Mouse (Mus musculus): Measurements from ENCODE around the gene Ipo13. TPM values are rescaled to one million over a fixed set of nuclear protein-coding genes. Genes with fewer than 3 reads are reported as not detected.

The Ipo13 gene
- polyA plus RNA-seq, 1 experiment = 55.5 TPM

GRCm38 (mm10) chr4:117904761-117905160, 10.0 kb downstream of the Ipo13 start:
- Histone ChIP-seq H3K36me3 (ENCODE audit: control insufficient read depth, insufficient read depth, low read length) (no peaks in the 10 kb centered on the region; the same call in none of the 2 replicates), H3K4me1 (ENCODE audit: control insufficient read depth, insufficient read depth, low read length) (no peaks in the 10 kb centered on the region), H3K27ac (ENCODE audit: insufficient read depth, low read depth, low read length) (no peak overlapping the region), H3K27me3 (replicated peaks; ENCODE audit: control insufficient read depth, insufficient read depth, low read length) (no peaks in the 10 kb centered on the region), H3K4me3 (ENCODE audit: insufficient read depth, low read depth, low read length) (no peak overlapping the region)
- TF ChIP-seq POLR2A (IDR thresholded peaks at IDR 0.05; ENCODE audit: low read depth, low read length) = no peak
- TF ChIP-seq CTCF (conservative IDR thresholded peaks at IDR 0.05; ENCODE audit: insufficient read depth, insufficient read length, low read depth, low read length) = no peak
- WGBS = 91% methylated on average over 8 of the region's 8 CpGs
- DNase-seq = no peak

- Histone ChIP-seq H3K4me1 (ENCODE audit: control insufficient read depth, insufficient read depth, low read length) (no peaks in the 10 kb centered on the region), H3K36me3 (ENCODE audit: control insufficient read depth, insufficient read depth, low read length) (no peaks in the 10 kb centered on the region; the same call in none of the 2 replicates), H3K27me3 (replicated peaks; ENCODE audit: control insufficient read depth, insufficient read depth, low read length) (no peaks in the 10 kb centered on the region), H3K27ac (ENCODE audit: insufficient read depth, low read depth, low read length) (no peak overlapping the region), H3K4me3 (ENCODE audit: insufficient read depth, low read depth, low read length) (no peak overlapping the region)
- WGBS = 95% methylated on average over 10 of the region's 10 CpGs
- no peak for DNase-seq
- TF ChIP-seq CTCF (conservative IDR thresholded peaks at IDR 0.05; ENCODE audit: insufficient read depth, insufficient read length, low read depth, low read length) = no peak
- no peak for TF ChIP-seq POLR2A (IDR thresholded peaks at IDR 0.05; ENCODE audit: low read depth, low read length)
Observed at GRCm38 (mm10) chr4:117904094-117904493, 10.7 kb downstream of the Ipo13 start.

- Histone ChIP-seq H3K36me3 (ENCODE audit: control insufficient read depth, insufficient read depth, low read length) (peaks cover 3% of the 10 kb centered on the region), H3K27ac (ENCODE audit: insufficient read depth, low read depth, low read length) (no peak overlapping the region), H3K27me3 (replicated peaks; ENCODE audit: control insufficient read depth, insufficient read depth, low read length) (no peaks in the 10 kb centered on the region), H3K4me1 (ENCODE audit: control insufficient read depth, insufficient read depth, low read length) (no peaks in the 10 kb centered on the region), H3K4me3 (ENCODE audit: insufficient read depth, low read depth, low read length) (no peak overlapping the region)
- WGBS = 87% methylated on average over 3 of the region's 3 CpGs
- TF ChIP-seq POLR2A (IDR thresholded peaks at IDR 0.05; ENCODE audit: low read depth, low read length) (no peak), CTCF (conservative IDR thresholded peaks at IDR 0.05; ENCODE audit: insufficient read depth, insufficient read length, low read depth, low read length) (no peak)
- no peak for DNase-seq
Observed at GRCm38 (mm10) chr4:117898111-117898510, 16.7 kb downstream of the Ipo13 start.

- Histone ChIP-seq H3K27me3 (replicated peaks; ENCODE audit: control insufficient read depth, insufficient read depth, low read length) (no peaks in the 10 kb centered on the region), H3K4me1 (ENCODE audit: control insufficient read depth, insufficient read depth, low read length) (0 out of 2 replicates have a peak, but pooled peaks cover 1% of the 10 kb centered on the region), H3K27ac (ENCODE audit: insufficient read depth, low read depth, low read length) (no peak overlapping the region), H3K4me3 (ENCODE audit: insufficient read depth, low read depth, low read length) (no peak overlapping the region), H3K36me3 (ENCODE audit: control insufficient read depth, insufficient read depth, low read length) (peaks cover 3% of the 10 kb centered on the region; the same call in 1 of the 2 replicates)
- TF ChIP-seq CTCF (conservative IDR thresholded peaks at IDR 0.05; ENCODE audit: insufficient read depth, insufficient read length, low read depth, low read length) = no peak
- no peak for TF ChIP-seq POLR2A (IDR thresholded peaks at IDR 0.05; ENCODE audit: low read depth, low read length)
- 94% methylated on average over 6 of the region's 6 CpGs for WGBS
- DNase-seq = no peak
Observed at GRCm38 (mm10) chr4:117896031-117896430, 18.8 kb downstream of the Ipo13 start.

GRCm38 (mm10) chr4:117895339-117895738, 19.5 kb downstream of the Ipo13 start:
- peaks cover 3% of the 10 kb centered on the region; the same call in 1 of the 2 replicates for H3K36me3 ChIP-seq (ENCODE audit: control insufficient read depth, insufficient read depth, low read length)
- 0 out of 2 replicates have a peak, but pooled peaks cover 2% of the 10 kb centered on the region for H3K4me1 ChIP-seq (ENCODE audit: control insufficient read depth, insufficient read depth, low read length)
- WGBS = 78% methylated on average over 7 of the region's 7 CpGs
- TF ChIP-seq POLR2A (IDR thresholded peaks at IDR 0.05; ENCODE audit: low read depth, low read length) = no peak
- no peak for TF ChIP-seq CTCF (conservative IDR thresholded peaks at IDR 0.05; ENCODE audit: insufficient read depth, insufficient read length, low read depth, low read length)
- H3K4me3 ChIP-seq (ENCODE audit: insufficient read depth, low read depth, low read length) = no peak overlapping the region
- no peak overlapping the region for H3K27ac ChIP-seq (ENCODE audit: insufficient read depth, low read depth, low read length)
- no peak for DNase-seq
- H3K27me3 ChIP-seq (replicated peaks; ENCODE audit: control insufficient read depth, insufficient read depth, low read length) = no peaks in the 10 kb centered on the region

- TF ChIP-seq POLR2A (IDR thresholded peaks at IDR 0.05; ENCODE audit: low read depth, low read length) (no peak), CTCF (conservative IDR thresholded peaks at IDR 0.05; ENCODE audit: insufficient read depth, insufficient read length, low read depth, low read length) (no peak)
Observed at GRCm38 (mm10) chr4:117894601-117895000, 20.2 kb downstream of the Ipo13 start.

GRCm38 (mm10) chr4:117893376-117893775, 21.4 kb downstream of the Ipo13 start:
- DNase-seq = peak; percentile 62
- no peak overlapping the region for H3K27ac ChIP-seq (ENCODE audit: insufficient read depth, low read depth, low read length)
- H3K4me1 ChIP-seq (ENCODE audit: control insufficient read depth, insufficient read depth, low read length) = 0 out of 2 replicates have a peak, but pooled peaks cover 2% of the 10 kb centered on the region
- WGBS = 11% methylated on average over 9 of the region's 9 CpGs
- peaks cover 3% of the 10 kb centered on the region; the same call in 1 of the 2 replicates for H3K36me3 ChIP-seq (ENCODE audit: control insufficient read depth, insufficient read depth, low read length)
- H3K27me3 ChIP-seq (replicated peaks; ENCODE audit: control insufficient read depth, insufficient read depth, low read length) = no peaks in the 10 kb centered on the region
- H3K4me3 ChIP-seq (ENCODE audit: insufficient read depth, low read depth, low read length) = no peak overlapping the region
- TF ChIP-seq CTCF (conservative IDR thresholded peaks at IDR 0.05; ENCODE audit: insufficient read depth, insufficient read length, low read depth, low read length) = no peak
- TF ChIP-seq POLR2A (IDR thresholded peaks at IDR 0.05; ENCODE audit: low read depth, low read length) = no peak

More at GRCm38 (mm10) chr4:117894601-117895000, 20.2 kb downstream of the Ipo13 start:
- 88% methylated on average over 8 of the region's 8 CpGs for WGBS
- Histone ChIP-seq H3K4me1 (ENCODE audit: control insufficient read depth, insufficient read depth, low read length) (0 out of 2 replicates have a peak, but pooled peaks cover 2% of the 10 kb centered on the region), H3K36me3 (ENCODE audit: control insufficient read depth, insufficient read depth, low read length) (peaks cover 3% of the 10 kb centered on the region; the same call in 1 of the 2 replicates), H3K4me3 (ENCODE audit: insufficient read depth, low read depth, low read length) (no peak overlapping the region), H3K27ac (ENCODE audit: insufficient read depth, low read depth, low read length) (no peak overlapping the region), H3K27me3 (replicated peaks; ENCODE audit: control insufficient read depth, insufficient read depth, low read length) (no peaks in the 10 kb centered on the region)
- no peak for DNase-seq
